Mouse (Mus musculus) liver, embryonic 14.5 days (tissue): Measurements from ENCODE around the gene Strbp.

ENCODE experiments used
- CTCF ChIP-seq: IDR thresholded peaks from 2 replicates; pipeline ENCODE4 v1.5.1; 2016; ENCODE audit warnings: antibody characterized with exemption, low read depth, control low read depth
- EP300 ChIP-seq: IDR thresholded peaks from 2 replicates; pipeline ENCODE4 v1.6.1; 2016; ENCODE audit warnings: antibody characterized with exemption, low read depth

DNA sequence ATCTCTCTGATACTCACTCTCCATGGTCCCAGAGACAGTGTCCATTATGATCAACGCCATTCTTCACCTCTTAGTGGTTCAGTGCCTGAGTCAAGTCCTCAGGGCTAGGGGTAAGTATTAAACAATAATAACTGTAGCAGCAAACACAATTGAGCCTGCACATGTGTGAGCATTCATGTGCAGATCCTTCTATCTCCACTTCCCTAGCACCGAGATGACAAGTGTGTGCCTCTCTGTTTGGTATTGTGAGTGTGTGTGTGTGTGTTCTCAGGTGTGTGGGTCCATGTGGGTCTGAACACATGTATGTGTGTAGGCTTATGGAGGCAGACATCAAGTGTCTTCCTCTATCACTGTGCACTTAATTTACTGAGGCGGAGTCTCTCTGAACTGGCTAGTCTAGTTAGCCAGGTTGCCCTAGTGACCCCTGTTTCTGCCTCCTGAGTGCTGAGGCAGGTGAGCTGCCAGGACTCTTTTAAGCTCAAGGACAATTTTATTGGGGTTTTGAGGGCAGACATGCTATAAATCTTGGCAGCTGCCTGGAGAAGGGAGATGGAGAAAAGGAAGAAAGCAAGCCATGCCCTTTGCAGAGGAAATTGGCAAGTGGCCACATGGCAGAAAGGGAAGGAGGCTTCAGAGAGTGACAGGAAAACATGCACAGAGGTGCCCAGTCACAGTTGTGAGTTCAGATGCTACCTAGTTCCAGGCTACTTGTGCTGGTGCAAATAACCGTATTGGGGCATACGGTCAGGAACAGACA lies 42.8 kb upstream of the Strbp start:
- no peak for TF ChIP-seq CTCF
- no peak for TF ChIP-seq EP300
